Comparison of ENCODE assay signal across 14 mouse cellular contexts in genomic region chr1:181231262-181231661, GRCm38 (mm10). TPM values are rescaled to one million over a fixed set of nuclear protein-coding genes. Genes with fewer than 3 reads are reported as not detected.
A peak's percentile ranks its signal among the peaks of the same experiment; 100 is the strongest.
DNase-seq lines count a peak whose midpoint lies in the region; ATAC-seq and TF ChIP-seq lines count a peak whose summit lies in the region.
"Had no signal": no experiment of that assay in that cellular context is flagged by ENCODE, and none has a peak within 500 bp of the region (broad histone marks: within the 10 kb centered on the region; RNA-seq: fewer than 3 reads in every experiment).

No protein-coding gene starts in this region.

- TF ChIP-seq CTCF in bone marrow macrophage, adult 2 months (IDR thresholded peaks at IDR 0.05; ENCODE audit: low read depth, low read length) = no peak

- no peak for ATAC-seq in forebrain, embryonic 11.5 days (replicated peaks; ENCODE audit: low FRiP score)
- no peak for ATAC-seq in lung, embryonic 16.5 days (ENCODE audit: low read depth)
- peak; percentile 49; the same call in 1 of the 2 replicates for ATAC-seq in midbrain, embryonic 16.5 days

- DNase-seq in forebrain, embryonic 10.5 days (ENCODE audit: extremely low spot score, low spot score) = no peak
- no peak for DNase-seq in forebrain, embryonic 11.5 days (ENCODE audit: low spot score)
- DNase-seq in lung, postnatal 4 days = no peak
- no peak for DNase-seq in cerebellum, adult 11-12 months
- DNase-seq in embryo, embryonic 9.5 days (ENCODE audit: extremely low spot score) = no peak
- DNase-seq: cerebellum, adult 11 months; gastrocnemius, postnatal 25 days; retina, postnatal 1 day had no signal

- no peak overlapping the region for H3K4me2 ChIP-seq in forebrain, embryonic 11.5 days (ENCODE audit: low read depth, low read length, severe bottlenecking)
- H3K4me2 ChIP-seq in lung, embryonic 16.5 days (ENCODE audit: low read depth, low read length) = no peak overlapping the region
- H3K4me2 ChIP-seq in midbrain, embryonic 16.5 days (ENCODE audit: low read length) = no peak overlapping the region
- H3K4me2 ChIP-seq: forebrain, embryonic 13.5 days; hindbrain, embryonic 15.5 days; lung, embryonic 14.5 days had no signal

- no peaks in the 10 kb centered on the region for H3K9me3 ChIP-seq in forebrain, embryonic 10.5 days
- H3K9me3 ChIP-seq in forebrain, embryonic 11.5 days (ENCODE audit: control insufficient read depth, low read length) = no peaks in the 10 kb centered on the region
- no peaks in the 10 kb centered on the region for H3K9me3 ChIP-seq in lung, embryonic 16.5 days (ENCODE audit: control insufficient read depth, low read length)
- H3K9me3 ChIP-seq in midbrain, embryonic 16.5 days (replicated peaks; ENCODE audit: control insufficient read depth, low read length, poor library complexity, severe bottlenecking) = no peaks in the 10 kb centered on the region
- H3K9me3 ChIP-seq: forebrain, embryonic 13.5 days; hindbrain, embryonic 15.5 days had no signal

- no peaks in the 10 kb centered on the region for H3K27me3 ChIP-seq in forebrain, embryonic 10.5 days (ENCODE audit: poor library complexity, severe bottlenecking)
- no peaks in the 10 kb centered on the region for H3K27me3 ChIP-seq in forebrain, embryonic 11.5 days (ENCODE audit: control insufficient read depth, insufficient read depth, low read length)
- H3K27me3 ChIP-seq in lung, embryonic 16.5 days (ENCODE audit: control insufficient read depth, insufficient read depth, low read depth, low read length) = no peaks in the 10 kb centered on the region
- H3K27me3 ChIP-seq in midbrain, embryonic 16.5 days (ENCODE audit: control insufficient read depth, insufficient read depth, low read depth, low read length) = no peaks in the 10 kb centered on the region
- H3K27me3 ChIP-seq: forebrain, embryonic 13.5 days; hindbrain, embryonic 15.5 days had no signal

- TF ChIP-seq POLR2A in bone marrow macrophage, adult 2 months (IDR thresholded peaks at IDR 0.05; ENCODE audit: borderline replicate concordance, low read depth, low read length) = no peak

- no peaks in the 10 kb centered on the region for H3K36me3 ChIP-seq in forebrain, embryonic 10.5 days (replicated peaks)
- H3K36me3 ChIP-seq in forebrain, embryonic 11.5 days (ENCODE audit: control insufficient read depth, insufficient read depth, low read length) = no peaks in the 10 kb centered on the region
- H3K36me3 ChIP-seq in lung, embryonic 16.5 days (ENCODE audit: control insufficient read depth, insufficient read depth, low read length) = no peaks in the 10 kb centered on the region
- H3K36me3 ChIP-seq in midbrain, embryonic 16.5 days (ENCODE audit: control insufficient read depth, insufficient read depth, low read length) = no peaks in the 10 kb centered on the region
- H3K36me3 ChIP-seq: hindbrain, embryonic 15.5 days had no signal

- H3K27ac ChIP-seq in forebrain, embryonic 10.5 days = 0 out of 2 replicates have a peak overlapping the region, but pooled peaks have one; percentile 30
- no peak overlapping the region for H3K27ac ChIP-seq in forebrain, embryonic 11.5 days (ENCODE audit: low read depth, low read length)
- no peak overlapping the region; the same call in 1 of the 2 replicates for H3K27ac ChIP-seq in lung, embryonic 16.5 days (ENCODE audit: low read length)
- peak overlapping the region; percentile 100 for H3K27ac ChIP-seq in bone marrow macrophage, adult 2 months (ENCODE audit: insufficient read depth, low read depth, low read length)
- no peak overlapping the region for H3K27ac ChIP-seq in midbrain, embryonic 16.5 days (ENCODE audit: low read length)
- H3K27ac ChIP-seq: forebrain, embryonic 13.5 days; hindbrain, embryonic 15.5 days had no signal

- H3K4me3 ChIP-seq in forebrain, embryonic 10.5 days = no peak overlapping the region
- H3K4me3 ChIP-seq in forebrain, embryonic 11.5 days (ENCODE audit: low read depth, low read length) = no peak overlapping the region
- no peak overlapping the region for H3K4me3 ChIP-seq in lung, embryonic 16.5 days (ENCODE audit: low read length)
- peak overlapping the region; percentile 34 for H3K4me3 ChIP-seq in bone marrow macrophage, adult 2 months (ENCODE audit: insufficient read depth, low read length)
- no peak overlapping the region for H3K4me3 ChIP-seq in midbrain, embryonic 16.5 days (ENCODE audit: low read depth, low read length)
- H3K4me3 ChIP-seq: forebrain, embryonic 13.5 days; hindbrain, embryonic 15.5 days had no signal

- no peak overlapping the region for H3K9ac ChIP-seq in forebrain, embryonic 11.5 days (ENCODE audit: low read length)
- H3K9ac ChIP-seq in lung, embryonic 16.5 days (ENCODE audit: low read length) = peak overlapping the region; percentile 17; the same call in 1 of the 2 replicates
- H3K9ac ChIP-seq in midbrain, embryonic 16.5 days (ENCODE audit: low read depth, low read length) = no peak overlapping the region
- H3K9ac ChIP-seq: forebrain, embryonic 13.5 days; hindbrain, embryonic 15.5 days; lung, embryonic 14.5 days had no signal

- peaks cover 30% of the 10 kb centered on the region for H3K4me1 ChIP-seq in forebrain, embryonic 10.5 days
- H3K4me1 ChIP-seq in forebrain, embryonic 11.5 days (replicated peaks; ENCODE audit: control insufficient read depth, insufficient read depth, low read length) = no peaks in the 10 kb centered on the region
- H3K4me1 ChIP-seq in lung, embryonic 16.5 days (replicated peaks; ENCODE audit: control insufficient read depth, insufficient read depth, low read length) = peaks cover 11% of the 10 kb centered on the region
- peaks cover 70% of the 10 kb centered on the region for H3K4me1 ChIP-seq in bone marrow macrophage, adult 2 months (ENCODE audit: control insufficient read depth, insufficient read depth, low read length)
- H3K4me1 ChIP-seq in midbrain, embryonic 16.5 days (ENCODE audit: control insufficient read depth, insufficient read depth, low read length) = peaks cover 4% of the 10 kb centered on the region; the same call in 1 of the 2 replicates
- H3K4me1 ChIP-seq: forebrain, embryonic 13.5 days had no signal

- 86% methylated on average over 7 of the region's 7 CpGs for WGBS in forebrain, embryonic 10.5 days
- 80% methylated on average over 7 of the region's 7 CpGs for WGBS in forebrain, embryonic 11.5 days
- 53% methylated on average over 7 of the region's 7 CpGs for WGBS in lung, embryonic 16.5 days
- WGBS in midbrain, embryonic 16.5 days = 35% methylated on average over 7 of the region's 7 CpGs

RNA-seq across cellular contexts. Expression of gene Wdr26, which starts 19.5 kb away (rescaled TPM):
- 26.3 and 28.1 TPM in 2 replicates for polyA plus RNA-seq in forebrain, embryonic 10.5 days (2016; fragmentation: Nextera tagmentation; extraction: Ambion mirVana)
- polyA plus RNA-seq in forebrain, embryonic 11.5 days (2014; fragmentation: Nextera tagmentation; extraction: Ambion mirVana) = 34.1 and 45.0 TPM in 2 replicates
- polyA plus RNA-seq in lung, embryonic 16.5 days (2015; fragmentation: Nextera tagmentation; extraction: Ambion mirVana) = 30.0 and 30.2 TPM in 2 replicates
- 226 and 227 TPM in 2 replicates for polyA plus RNA-seq in bone marrow macrophage, adult 2 months (2012; ENCODE audit: insufficient read depth, insufficient read length, missing spikeins)
- polyA plus RNA-seq in midbrain, embryonic 16.5 days (2015; fragmentation: Nextera tagmentation; extraction: Ambion mirVana) = 32.7 and 33.7 TPM in 2 replicates

Comparison
In these comparisons a context has a peak if more than half of its experiments do, and no peak if none do; other contexts are left out.
1. H3K27ac ChIP-seq: peak in forebrain, embryonic 10.5 days (single experiment) and bone marrow macrophage, adult 2 months (single experiment); none in forebrain, embryonic 11.5 days (single experiment), lung, embryonic 16.5 days (single experiment) and midbrain, embryonic 16.5 days (single experiment).